Mouse (Mus musculus) lung, embryonic 14.5 days (tissue): ENCODE results near the gene Amdhd1. TPM values are rescaled to one million over a fixed set of nuclear protein-coding genes. Genes with fewer than 3 reads are reported as not detected.

Experiments used
- ATAC-seq: fragments of 200-750 bp; cut with Nextera tagmentation; 2 replicates; pipeline ENCODE4 v1.8.0; 2017; ENCODE audit warnings: mild to moderate bottlenecking, moderate TSS enrichment, moderate library complexity; ENCODE audit not compliant: insufficient read depth
- DNase-seq: peaks from one replicate; pipeline ENCODE4 v3.0.0-alpha.2; 2015
- H3K27ac ChIP-seq: fragments of 300-500 bp; sonication (generic); 2 replicates; pipeline ENCODE4 v1.5.1; 2014; ENCODE audit warnings: low read depth, mild to moderate bottlenecking, moderate library complexity
- H3K27me3 ChIP-seq: fragments of 300-500 bp; sonication (generic); 2 replicates; pipeline ENCODE4 v1.6.1; 2014; ENCODE audit warnings: low read length, control low read depth; ENCODE audit not compliant: insufficient read depth
- H3K36me3 ChIP-seq: fragments of 300-500 bp; sonication (generic); 2 replicates; pipeline ENCODE4 v1.6.1; 2014; ENCODE audit warnings: control low read depth; ENCODE audit not compliant: insufficient read depth
- H3K4me1 ChIP-seq: fragments of 300-500 bp; sonication (generic); 2 replicates; pipeline ENCODE4 v1.6.1; 2014; ENCODE audit warnings: antibody characterized with exemption, control low read depth; ENCODE audit not compliant: insufficient read depth
- H3K4me2 ChIP-seq: fragments of 300-500 bp; sonication (generic); 2 replicates; pipeline ENCODE4 v1.6.1; 2014; ENCODE audit warnings: mild to moderate bottlenecking
- H3K4me3 ChIP-seq: fragments of 300-500 bp; sonication (generic); 2 replicates; pipeline ENCODE4 v1.5.1; 2014; ENCODE audit warnings: low read depth, low read length
- H3K9ac ChIP-seq: fragments of 300-500 bp; sonication (generic); 2 replicates; pipeline ENCODE4 v1.6.1; 2014
- H3K9me3 ChIP-seq: fragments of 300-500 bp; sonication (generic); 2 replicates; pipeline ENCODE4 v1.6.1; 2016; ENCODE audit warnings: low read depth, low read length, control low read depth
- CTCF ChIP-seq: IDR thresholded peaks from 2 replicates; pipeline ENCODE4 v1.5.1; 2016; ENCODE audit warnings: antibody characterized with exemption, low read depth
- WGBS: fragments of 180-500 bp; shearing (Covaris S2); extraction: QIAGEN DNeasy Blood & Tissue Kit; methylation state at CpG from one replicate; pipeline ENCODE4 v1.1.7; 2014; 5-methylcytosine and 5-hydroxymethylcytosine counted together
- polyA plus RNA-seq: library from polyadenylated mRNA; unstranded; fragments of >200 nt; fragmentation: Nextera tagmentation; extraction: Ambion mirVana; gene quantifications from 2 replicates; pipeline ENCODE4 v1.2.1, GENCODE M21; 2014

The Amdhd1 gene
- polyA plus RNA-seq, 1 experiment from 2014 or later = 0.41 TPM

DNA sequence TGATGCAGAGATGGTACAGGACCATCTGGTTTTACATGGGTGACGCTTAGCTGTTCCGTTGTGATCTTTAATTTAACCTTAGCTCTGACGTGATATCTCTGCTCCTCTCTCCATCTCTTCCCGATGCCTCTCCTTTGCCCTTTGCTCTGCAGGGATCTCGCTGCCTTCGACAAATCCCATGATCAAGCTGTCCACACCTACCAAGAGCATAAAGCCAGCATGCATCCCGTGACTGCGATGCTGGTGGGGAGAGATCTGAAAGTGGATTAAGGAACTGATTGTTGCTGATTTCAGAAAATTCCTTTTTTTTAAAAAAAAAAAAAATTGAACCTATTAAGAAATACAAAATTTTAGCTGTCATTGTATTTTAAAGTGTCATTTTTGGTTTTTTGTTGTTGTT is 55.3 kb downstream of the Amdhd1 start:
- ATAC-seq = no peak
- H3K9me3 ChIP-seq = no peaks in the 10 kb centered on the region
- H3K4me2 ChIP-seq = no peak overlapping the region
- WGBS = 78% methylated on average over 8 of the region's 8 CpGs
- no peak for DNase-seq
- H3K27me3 ChIP-seq = no peaks in the 10 kb centered on the region
- no peak overlapping the region for H3K4me3 ChIP-seq
- no peak for TF ChIP-seq CTCF
- H3K27ac ChIP-seq = no peak overlapping the region
- H3K9ac ChIP-seq = no peak overlapping the region
- H3K4me1 ChIP-seq = no peaks in the 10 kb centered on the region
- H3K36me3 ChIP-seq = peaks cover 59% of the 10 kb centered on the region

Other genes with a start within 250 kb of the Amdhd1 start
- 55.3 and 57.7 TPM in 2 replicates for gene Elk3, start 228.9 kb downstream of the Amdhd1 start, polyA plus RNA-seq
- 209 and 219 TPM in 2 replicates for gene Lta4h, start 86.6 kb downstream of the Amdhd1 start, polyA plus RNA-seq
- gene Hal, start 51.3 kb downstream of the Amdhd1 start, polyA plus RNA-seq = 0.29 TPM in 1 of 2 replicates, not detected in the other
- gene Ccdc38, start 599 bp upstream of the Amdhd1 start, polyA plus RNA-seq = 0.35 and 0.76 TPM in 2 replicates
- 148 and 155 TPM in 2 replicates for gene Snrpf, start 49.7 kb upstream of the Amdhd1 start, polyA plus RNA-seq
- gene Ntn4, start 100.6 kb upstream of the Amdhd1 start, polyA plus RNA-seq = 0.76 and 0.92 TPM in 2 replicates